Mouse (Mus musculus) T-helper 17 cell (primary cell): ENCODE results near the gene Per3.
"Not testable (repeated sequence)": the region's sequence is repeated elsewhere in the genome, so short reads cannot be mapped to it uniquely, and the experiment has no call there.

Experiments used
- in situ Hi-C, 2 experiments: fragments of 300-600 bp; cut with MboI, MseI; formaldehyde crosslinking; loops; 1 replicate in 1 of 2; 2 replicates in 1 of 2; pipeline ENCODE4 v1.15.1; 2025; ENCODE audit warnings: high pct_unique_total_duplicates in 2 of 2

Per3 gene

DNA sequence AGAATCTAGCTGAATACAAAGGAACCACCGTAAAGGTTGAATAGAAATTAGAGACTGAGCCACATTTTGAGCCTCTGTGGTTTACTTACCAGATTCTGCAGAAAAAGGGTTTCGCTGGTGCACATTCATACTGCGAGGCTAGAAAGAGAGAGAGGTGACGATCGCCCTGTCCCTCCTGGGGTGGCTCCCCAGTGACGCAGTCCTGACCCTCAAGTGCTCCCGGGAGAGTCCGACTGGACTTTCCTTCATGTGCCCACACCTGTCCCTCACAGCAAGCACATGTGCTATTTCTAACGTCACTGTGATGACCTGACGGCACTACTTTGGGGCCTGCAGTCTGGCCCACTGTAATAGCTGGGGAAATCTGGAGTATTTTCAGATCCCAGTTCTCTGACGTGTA lies 6.7 kb downstream of the Per3 start:
- in situ Hi-C loops, result no loop called here

DNA sequence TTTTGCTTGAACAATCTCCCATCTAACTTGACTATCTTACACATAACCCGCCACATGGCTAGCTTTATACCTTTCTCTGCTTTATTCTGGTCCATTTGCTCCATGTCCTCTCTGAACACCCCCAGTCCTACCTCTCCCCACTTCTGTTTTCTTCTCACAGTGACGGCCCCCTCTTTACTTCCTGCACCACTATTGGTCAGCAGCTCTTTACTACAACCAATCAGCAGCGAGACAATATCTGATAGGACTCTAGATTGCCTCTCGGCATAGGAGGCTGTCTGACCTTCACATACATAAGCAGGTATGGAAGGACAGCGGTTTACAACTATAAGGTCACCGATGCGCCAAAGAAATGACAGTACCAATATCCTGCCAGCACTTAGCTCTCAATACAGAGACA lies 7.9 kb downstream of the Per3 start:
- in situ Hi-C loops, result no loop called here

DNA sequence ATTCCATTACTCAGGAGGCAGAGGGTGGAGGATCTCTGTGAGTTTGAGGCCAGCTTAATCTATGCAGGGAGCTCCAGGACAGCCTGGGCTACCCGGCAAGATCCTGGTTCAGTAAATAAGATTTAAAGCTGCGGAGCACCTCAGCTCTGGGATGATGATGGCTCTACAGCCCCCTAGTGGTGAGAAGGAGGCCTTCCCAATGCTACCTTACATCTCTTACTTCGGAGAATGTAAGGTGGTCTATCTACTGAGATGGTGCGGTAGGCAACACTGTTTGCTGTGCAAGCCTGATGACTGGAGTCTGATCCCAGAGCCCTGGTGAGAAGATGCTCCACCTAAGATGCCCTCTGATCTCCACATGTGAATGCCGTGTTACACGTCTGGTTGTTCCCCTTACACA lies 17.5 kb downstream of the Per3 start:
- in situ Hi-C loops, result no loop called here

DNA sequence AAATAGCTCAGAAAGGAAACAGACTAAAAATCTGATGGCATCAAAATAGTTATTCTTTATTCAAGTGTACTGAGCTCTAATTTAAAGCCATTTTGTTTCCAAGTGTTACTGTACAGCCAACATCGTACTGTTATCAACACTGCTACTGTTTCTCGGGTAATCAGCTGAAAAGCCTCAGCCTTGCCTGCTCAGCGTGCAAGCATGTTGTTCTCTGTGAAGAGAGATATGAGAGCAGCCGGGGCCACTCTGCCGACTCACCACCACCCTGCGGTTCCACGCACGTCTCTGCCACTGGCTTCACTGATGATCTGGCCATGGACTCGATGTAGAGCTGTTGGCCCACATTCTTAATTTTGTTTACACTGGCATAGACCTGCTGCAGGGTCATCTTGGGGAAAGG lies 20.3 kb downstream of the Per3 start:
- in situ Hi-C loops, result no loop called here

DNA sequence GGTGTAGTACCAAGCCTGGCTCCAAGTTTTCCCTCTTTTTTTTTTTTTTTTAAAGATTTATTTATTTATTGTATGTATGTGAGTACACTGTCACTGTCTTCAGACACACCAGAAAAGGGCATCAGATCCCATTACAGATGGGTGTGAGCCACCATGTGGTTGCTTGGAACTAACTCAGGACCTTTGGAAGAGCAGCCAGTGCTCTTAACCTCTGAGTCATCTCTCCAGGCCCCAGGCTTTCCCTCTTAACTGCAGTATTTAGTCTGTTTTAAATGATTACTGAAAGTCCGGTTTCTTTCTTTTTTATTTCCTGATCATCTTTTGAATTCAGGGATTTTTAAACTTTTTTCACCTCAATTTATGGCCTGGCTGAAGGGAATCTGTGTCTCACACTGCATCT lies 27.1 kb downstream of the Per3 start:
- in situ Hi-C loops, result not testable (repeated sequence)

DNA sequence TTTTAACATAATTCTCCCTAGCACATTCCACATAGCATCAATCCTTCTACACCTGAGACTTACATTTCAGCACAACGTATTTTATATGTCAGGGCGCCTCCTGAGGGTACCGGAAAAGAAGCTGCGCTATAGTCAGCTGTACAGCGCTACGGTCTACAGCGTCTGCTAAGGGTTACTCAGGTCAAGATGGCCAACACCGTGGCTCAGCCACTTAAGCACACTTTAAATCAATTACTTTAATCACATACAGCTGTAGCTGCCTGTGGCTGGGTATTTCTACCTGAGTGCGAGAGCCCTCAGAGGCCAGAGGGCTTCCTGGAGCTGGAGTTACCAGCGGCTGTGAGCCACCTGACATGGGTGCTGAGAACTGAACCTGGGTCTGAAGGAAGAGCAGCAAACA lies 28.5 kb downstream of the Per3 start:
- in situ Hi-C loops, result no loop called here

DNA sequence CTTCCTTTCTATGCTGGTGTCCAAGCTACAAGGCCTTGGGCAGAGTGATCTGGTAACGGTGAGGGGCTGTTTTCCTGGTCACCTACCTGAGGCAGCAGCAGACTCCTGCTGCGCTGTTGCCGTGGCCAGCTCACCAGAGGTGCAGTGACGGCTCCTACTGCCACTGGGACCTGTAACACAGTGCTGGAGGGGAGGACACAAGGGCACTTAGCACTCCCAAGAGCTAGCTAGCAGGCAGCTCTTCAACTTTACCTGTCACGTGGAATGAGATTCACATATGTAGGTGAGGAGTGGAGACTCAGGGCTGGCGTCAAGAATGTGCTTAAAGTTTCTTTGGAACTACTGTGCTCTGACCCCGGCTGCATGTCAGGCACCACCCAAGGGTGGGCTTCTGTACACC lies 34.1 kb downstream of the Per3 start:
- in situ Hi-C loops, result no loop called here

DNA sequence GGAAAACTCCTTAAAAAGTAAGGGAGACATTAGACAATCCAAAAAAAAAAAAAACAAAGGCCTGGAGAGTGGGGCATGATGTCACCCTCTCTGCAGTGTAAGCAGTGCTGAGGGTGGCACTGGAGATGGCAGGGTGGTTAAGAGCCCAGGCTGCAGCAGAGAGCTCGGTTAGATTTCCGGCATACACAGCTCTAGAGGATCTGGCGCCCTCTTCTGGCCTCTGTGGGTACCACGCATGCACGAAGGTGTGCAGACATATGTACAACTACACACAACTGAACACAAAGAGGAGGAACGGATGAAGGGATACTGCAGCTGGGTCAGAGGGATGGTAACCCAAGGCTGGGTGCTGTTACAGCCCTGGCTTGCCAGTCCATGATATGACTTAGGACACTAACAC lies 37.5 kb downstream of the Per3 start:
- in situ Hi-C loops, result loop anchor here in 1 of 2 experiments (5.0 kb wide), 2 partner anchors 40 to 80 kb away; no protein-coding TSS in a partner anchor

DNA sequence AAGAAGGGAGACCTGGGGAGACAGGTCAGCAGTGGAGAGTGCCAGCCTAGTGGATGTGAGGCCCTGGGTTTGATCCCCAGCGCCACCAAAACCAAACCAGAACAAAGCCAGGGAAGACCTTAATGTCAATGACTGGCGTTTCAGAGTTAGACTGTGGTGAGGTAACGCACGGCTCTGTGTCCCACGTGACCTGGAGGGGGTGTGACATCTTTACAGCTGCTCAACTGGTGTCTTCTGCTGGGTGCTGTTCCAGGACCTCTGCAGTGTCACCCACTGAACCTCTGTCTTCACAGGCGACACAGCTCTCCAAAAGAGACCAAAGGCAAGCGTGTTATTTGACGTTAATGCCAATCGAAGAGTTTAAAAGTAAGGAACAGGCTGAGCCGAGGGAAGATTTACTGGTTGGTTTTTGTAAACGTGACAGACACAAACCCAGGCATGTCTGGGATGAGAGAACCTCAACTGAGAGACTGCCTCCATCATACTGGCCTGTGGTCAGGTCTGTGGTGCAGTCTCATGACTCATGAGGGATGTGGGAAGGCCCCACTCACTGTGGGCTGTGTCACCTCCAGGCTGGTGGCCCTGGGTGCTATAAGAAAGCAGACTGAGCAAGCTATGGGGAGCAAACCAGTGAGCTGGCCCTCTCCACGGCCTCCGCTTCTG lies 38.7 kb downstream of the Per3 start:
- in situ Hi-C loops, result loop anchor here in 1 of 2 experiments (5.0 kb wide), 2 partner anchors 38 to 78 kb away; no protein-coding TSS in a partner anchor

DNA sequence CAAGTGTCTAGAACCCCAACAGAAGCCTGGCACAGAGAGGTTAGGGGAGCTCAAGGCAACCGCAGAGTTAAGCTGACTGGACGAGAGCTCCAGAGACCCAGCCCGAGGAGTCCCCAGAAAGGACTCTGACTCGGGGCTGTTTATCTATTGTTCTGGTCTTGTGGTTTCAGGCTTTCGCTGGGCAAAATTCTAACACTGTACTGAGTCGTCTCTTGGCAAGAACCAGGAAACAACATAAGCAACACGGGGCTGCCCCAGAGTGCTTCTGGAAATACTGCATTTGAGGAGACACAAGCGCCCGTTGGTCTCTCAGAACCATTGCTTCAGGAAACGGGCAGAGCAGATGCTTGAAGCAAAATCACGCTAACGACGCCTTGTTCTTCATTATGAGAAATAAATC lies 43.1 kb downstream of the Per3 start:
- in situ Hi-C loops, result no loop called here

DNA sequence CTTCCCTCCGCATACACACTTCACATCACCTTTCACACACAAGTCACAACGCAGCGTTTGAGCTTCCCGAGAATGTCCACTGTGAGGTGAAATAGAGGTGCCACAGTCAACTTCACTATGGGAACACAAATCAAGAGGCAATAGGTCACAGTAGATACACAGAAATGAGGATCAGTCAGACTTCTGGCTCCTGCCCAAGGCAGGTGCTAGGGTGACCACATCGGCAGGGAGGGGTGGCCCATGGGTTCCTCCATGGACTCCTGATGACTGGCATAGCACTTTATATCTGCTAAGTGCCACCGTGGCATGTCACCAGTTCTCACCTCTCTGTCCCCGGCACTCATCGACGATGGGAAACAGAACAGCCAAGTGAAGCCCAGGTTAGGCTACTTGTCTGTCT lies 45.8 kb downstream of the Per3 start:
- in situ Hi-C loops, result no loop called here

DNA sequence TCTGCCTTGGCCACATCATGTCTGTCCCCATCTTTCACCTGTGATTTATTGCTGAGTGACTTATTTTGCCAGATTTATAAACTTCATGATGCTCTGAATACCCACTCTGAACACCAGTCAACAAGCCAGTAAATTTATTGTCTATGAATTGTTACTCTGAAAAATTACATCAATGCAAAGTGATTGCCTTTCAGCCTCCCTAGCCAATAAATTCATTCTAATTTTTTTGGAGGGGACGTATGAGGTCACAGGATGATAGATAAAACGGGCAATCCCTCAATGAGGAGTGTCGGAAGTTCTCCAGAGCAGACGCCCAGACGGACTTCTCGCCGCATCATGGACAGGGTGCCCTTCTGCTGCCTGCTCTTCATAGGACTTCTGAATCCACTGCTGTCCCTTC lies 47.7 kb downstream of the Per3 start, which contains the start of gene Uts2:
Gene Uts2, plus strand, starts transcription at position 301 of the 400 bp plus-strand sequence.
- in situ Hi-C loops, result no loop called here

DNA sequence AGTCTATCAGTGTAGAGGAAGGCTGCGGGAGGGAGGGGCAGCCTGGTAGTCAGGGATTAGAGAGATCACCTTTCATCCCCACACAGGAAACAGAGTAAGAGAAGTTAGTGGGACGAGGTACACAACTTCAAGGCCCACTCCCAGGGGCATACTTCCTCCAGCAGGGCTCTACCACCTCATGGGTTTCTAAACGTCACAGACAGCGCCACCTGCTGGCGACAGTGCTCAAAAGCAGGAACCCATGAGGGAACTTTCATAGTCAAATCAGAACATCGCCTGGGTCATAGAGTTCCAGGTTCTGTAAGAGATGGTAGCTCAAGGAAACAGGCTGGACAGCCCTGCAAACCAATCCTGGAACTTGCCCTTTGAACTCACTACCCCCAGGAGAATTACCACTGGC lies 54.3 kb downstream of the Per3 start:
- in situ Hi-C loops, result no loop called here

DNA sequence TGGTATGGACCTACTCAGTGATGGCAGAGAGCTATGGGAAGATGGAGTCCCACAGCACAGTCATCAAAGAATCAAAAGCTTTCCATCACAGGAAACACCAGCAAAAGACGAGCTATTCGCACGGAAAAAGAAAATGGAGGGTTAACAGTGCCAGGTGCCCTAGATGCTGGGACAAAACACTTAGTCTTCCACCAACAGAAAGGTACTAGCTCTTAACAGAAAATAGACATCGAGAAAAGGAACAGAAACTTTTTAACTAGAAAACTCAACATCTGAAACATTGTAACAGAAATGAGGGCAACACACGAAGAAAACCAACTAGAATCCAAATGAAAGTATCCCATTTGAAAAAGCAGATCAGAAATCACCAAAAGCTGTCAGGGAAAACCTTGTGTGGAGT lies 64.3 kb downstream of the Per3 start:
- in situ Hi-C loops, result no loop called here

DNA sequence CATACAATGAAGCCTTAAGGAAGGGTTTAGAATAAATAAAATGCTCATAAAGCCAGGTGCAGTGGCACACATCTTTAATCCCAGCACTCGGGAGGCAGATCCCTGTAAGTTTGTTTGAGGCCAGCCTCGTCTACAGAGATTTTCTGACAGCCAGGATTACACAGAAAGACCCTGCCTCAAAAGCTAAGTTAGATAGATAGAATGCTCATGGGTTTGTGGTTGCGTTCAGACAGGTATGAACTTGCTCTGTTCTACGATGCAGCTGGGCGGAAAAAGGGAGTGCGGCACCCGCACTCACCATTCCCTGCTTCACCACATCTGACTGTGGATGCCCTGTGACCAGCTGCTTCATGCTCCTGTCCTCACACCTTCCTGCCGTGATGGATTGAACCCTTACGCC lies 65.0 kb downstream of the Per3 start:
- in situ Hi-C loops, result no loop called here

DNA sequence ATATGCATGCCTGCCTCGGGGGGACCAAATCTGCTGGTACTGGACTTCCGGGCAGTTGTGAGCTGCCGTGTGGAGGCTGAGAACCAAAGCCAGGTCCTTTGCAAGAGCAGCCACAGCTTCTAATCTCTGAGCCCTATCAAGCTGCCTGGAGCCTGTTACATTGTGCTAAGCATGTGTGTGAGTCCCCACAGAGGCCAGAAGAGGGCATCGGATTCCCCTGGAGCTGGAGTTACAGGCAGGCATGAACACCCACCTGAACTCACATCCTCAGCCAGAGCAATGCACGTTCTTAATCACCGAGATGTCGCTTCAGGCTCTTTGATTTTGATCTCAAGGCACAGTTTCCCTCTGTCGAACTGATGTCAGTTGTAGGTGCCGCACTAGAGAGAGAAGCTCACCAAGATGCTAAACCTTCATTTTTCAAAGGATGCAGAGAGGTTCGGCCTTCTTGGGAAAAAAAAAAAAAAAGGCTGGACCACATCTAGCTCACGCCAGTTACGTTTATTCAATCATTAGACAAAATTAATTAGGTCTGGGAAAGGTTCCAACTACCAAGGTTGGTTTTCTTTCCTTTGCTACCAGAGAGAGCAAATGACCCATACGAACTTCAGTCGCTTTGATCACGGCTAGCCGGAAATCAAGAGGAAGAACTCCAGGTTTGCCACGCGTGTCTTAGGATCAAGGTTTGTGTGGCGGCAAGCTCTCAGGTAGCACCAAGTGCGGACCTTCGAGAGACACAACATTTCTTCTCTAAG lies 66.1 kb downstream of the Per3 start:
- in situ Hi-C loops, result no loop called here

DNA sequence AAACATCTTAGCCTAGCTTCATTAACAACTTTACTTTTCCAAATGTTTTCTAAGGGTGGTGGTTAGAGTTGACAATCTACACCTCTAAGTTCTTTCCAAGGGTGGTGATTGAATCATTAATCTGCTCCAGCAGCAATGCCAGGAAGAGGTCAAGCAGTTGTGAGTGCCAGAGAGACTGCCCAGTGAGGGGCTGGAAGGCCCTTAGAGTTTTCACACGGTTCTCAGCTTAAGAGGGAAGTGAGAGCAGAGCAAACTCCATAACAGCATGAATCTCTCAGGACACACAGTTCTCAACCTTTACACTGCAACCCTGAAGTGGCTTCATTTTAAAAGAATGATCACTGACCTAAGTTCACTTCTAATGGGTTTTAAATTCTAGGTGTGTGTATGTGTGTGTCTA lies 69.3 kb downstream of the Per3 start:
- in situ Hi-C loops, result no loop called here

DNA sequence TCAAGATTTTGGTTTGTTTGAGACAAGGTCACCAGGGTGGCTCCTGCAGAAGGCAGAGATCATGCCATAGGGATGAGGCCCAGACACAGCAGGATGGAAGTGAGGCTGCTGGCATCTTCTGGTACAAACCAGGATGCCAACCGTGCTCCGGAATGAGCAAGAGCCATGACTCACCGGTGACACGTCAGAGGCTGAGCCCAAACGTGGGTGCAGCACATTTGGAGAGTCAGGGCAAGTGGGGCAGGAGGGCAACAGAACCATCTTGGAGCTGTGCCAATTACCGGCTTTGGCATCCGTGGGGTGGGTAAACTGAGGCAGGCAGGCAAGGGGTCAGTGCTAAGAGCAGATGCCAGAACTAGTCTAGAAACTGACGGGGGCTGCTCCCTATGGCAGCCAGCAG lies 71.2 kb downstream of the Per3 start:
- in situ Hi-C loops, result no loop called here

DNA sequence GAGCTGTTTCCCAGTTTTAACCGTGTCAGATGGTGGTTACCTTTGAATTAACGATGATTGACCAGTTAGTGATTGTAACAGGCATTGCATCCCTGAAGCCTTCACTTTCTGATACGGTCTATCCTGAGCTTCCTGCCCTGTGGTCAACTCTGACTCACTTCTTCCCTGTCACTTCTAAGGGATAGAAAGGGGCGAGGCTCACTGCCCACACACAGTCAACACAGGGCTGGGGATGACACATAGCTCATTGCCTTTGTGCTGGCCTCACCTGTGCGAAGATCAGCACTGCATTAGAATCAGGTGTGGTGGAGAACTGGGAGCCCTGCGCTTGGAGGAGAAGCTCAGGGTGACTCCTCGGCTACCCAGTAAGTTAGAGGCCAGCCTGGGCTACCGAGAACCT lies 75.5 kb downstream of the Per3 start:
- in situ Hi-C loops, result loop anchor here in 1 of 2 experiments (5.0 kb wide), 2 partner anchors 38 to 173 kb away; no protein-coding TSS in a partner anchor

DNA sequence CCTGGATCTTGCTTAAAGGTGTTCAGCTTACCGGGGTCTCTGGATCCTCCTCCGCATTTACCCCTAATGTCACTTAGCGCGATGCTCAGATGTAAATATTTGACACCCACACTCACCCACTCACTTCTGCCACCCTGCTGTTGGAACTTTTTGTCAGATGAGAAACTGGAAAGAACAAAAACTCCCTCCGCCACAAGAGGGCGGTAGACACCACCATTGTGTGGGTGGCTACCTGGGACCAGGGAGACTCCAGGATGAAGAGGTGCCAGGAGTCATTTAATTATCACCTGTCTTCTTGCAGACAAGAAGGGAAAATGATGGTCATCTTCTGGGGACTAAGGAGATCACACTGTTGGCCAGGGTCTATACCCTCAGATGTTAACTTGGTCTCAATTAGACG lies 77.9 kb downstream of the Per3 start:
- in situ Hi-C loops, result loop anchor here in 1 of 2 experiments (5.0 kb wide), 2 partner anchors 41 to 176 kb away; no protein-coding TSS in a partner anchor

DNA sequence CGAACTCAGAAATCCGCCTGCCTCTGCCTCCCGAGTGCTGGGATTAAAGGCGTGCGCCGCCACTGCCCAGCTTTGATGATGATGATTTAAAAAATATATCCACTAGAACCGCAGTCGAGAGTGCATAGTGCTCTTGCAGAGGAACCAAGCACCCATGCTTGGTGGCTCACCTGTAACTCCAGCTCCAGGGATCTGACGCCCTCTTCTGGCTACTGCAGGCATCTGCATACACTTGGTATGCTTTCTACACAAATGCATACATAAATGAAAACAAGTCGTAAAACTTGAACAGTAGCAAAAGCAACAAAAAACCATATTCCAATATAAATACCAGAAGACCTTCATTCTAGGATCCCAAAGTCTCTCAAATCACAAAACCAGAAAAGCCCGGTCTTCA lies 78.9 kb downstream of the Per3 start:
- in situ Hi-C loops, result loop anchor here in 1 of 2 experiments (5.0 kb wide), 2 partner anchors 42 to 177 kb away; no protein-coding TSS in a partner anchor

DNA sequence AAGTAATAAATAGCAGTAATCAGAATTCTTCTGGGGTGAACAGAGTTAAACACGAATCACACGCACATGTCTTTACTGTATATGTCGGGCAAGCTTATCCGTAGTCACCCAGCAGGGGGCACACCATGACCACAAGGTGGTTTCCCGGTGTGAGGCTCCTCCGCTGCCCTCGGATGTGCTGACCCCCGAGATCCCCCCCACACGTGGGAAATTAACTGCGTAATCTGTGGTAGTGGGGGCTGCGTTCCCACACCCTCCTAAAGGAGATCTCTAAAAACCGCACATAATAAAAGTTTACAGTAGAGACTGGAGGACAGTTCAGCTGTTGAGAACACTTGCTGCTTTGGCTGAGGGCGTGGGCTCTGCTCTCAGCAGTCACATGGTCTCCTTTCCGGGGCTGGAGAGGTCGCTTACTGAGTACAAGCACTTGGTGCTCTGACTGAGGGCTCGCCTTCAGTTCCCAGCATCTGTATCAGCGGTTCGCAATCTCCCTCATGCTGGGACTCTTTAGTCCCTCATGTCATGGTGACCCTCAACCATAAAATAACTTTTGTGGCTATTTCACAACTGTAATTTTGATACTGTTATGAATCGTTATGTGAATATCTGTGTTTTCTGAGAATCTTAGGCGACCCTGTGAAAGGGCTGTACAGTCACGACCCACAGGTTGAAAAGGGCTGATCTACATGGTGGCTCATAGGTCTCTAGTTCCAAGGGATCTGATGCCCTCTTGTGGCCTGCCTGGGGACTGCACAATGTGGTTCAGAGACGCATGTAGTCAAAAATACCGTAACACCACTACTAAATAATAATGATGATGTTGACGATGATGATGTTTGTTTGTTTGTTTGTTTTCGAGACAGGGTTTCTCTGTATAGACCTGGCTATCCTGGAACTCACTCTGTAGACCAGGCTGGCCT lies 79.6 kb downstream of the Per3 start:
- in situ Hi-C loops, result loop anchor here in 1 of 2 experiments (5.0 kb wide), 2 partner anchors 42 to 177 kb away; no protein-coding TSS in a partner anchor
